Mouse (Mus musculus): Measurements from ENCODE around the gene Ncf1.

- TF ChIP-seq CTCF (IDR thresholded peaks at IDR 0.05; ENCODE audit: extremely low read depth, insufficient read length, insufficient replicate concordance, low read depth, low read length) (no peak), POLR2A (IDR thresholded peaks at IDR 0.05; ENCODE audit: low read depth, low read length) (no peak)
These were observed 42.0 kb upstream of the Ncf1 start for GRCm38 (mm10) chr5:134271421-134271820.

All from small intestine, adult 2 months (tissue).